In the genomic region with DNA sequence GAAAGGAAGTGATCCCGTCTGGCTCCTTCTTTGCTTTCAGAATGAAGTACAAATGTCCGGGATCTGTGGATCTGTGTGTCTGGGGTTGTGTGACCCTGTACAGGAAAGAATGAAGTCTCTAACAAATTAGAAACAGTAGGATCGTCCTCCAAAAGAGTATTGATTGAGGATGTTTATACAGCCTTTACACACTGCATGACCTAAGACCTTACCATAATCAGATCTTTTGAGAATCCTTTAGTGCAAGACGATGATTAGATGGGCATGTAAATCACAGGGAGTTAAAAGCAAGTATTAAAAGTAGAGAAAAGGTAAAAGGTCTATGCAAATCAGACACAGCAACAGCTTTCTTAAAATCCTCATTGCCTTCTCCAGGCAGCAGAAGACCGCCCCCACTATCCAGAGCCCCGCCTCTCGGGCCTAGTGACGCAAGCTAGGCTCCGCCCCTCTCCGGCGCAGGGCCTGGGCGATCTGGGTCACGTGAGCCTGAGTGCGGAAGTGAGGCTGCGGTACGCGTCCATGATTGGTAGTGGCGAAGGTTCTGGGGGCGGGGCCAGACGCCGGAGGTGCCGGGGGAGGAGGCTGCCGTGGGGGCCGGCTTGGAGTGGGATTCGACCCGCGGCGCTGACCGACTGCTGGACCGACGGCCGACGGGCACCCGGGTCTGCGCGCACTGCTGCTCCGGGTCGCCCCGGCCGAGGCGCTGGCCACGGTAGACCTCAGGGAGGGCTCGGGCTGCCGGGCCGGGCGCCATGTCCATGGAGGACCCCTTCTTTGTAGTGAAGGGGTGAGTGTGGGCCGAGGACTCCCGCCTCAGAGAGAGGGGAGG, we compare ENCODE assay signal across 8 mouse cellular contexts. TPM values are rescaled to one million over a fixed set of nuclear protein-coding genes. Genes with fewer than 3 reads are reported as not detected.
DNase-seq lines count a peak whose midpoint lies in the region; ATAC-seq and TF ChIP-seq lines count a peak whose summit lies in the region.

Gene Stx6, plus strand, starts transcription at position 575 of the 829 bp plus-strand sequence.

- peak within 1 kb of the TSS; percentile 67 for H3K27ac ChIP-seq in forebrain, postnatal 0 days (ENCODE audit: low read depth, low read length)
- peak within 1 kb of the TSS; percentile 91 for H3K27ac ChIP-seq in lung, embryonic 15.5 days

- peaks cover 11% of the 10 kb centered on the region; the same call in 1 of the 2 replicates for H3K27me3 ChIP-seq in G1E (ENCODE audit: insufficient read depth, low read length)
- H3K27me3 ChIP-seq in forebrain, postnatal 0 days (ENCODE audit: insufficient read depth, low read length): no peaks in the 10 kb centered on the region
- H3K27me3 ChIP-seq in lung, embryonic 15.5 days: no peaks in the 10 kb centered on the region

- no peaks in the 10 kb centered on the region for H3K9me3 ChIP-seq in G1E (replicated peaks)
- H3K9me3 ChIP-seq in forebrain, postnatal 0 days (ENCODE audit: low read length): no peaks in the 10 kb centered on the region
- no peaks in the 10 kb centered on the region for H3K9me3 ChIP-seq in lung, embryonic 15.5 days

- TF ChIP-seq CTCF in G1E (IDR thresholded peaks at IDR 0.05; ENCODE audit: low read depth, low read length): no peak
- no peak for TF ChIP-seq CTCF in forebrain, postnatal 0 days (IDR thresholded peaks at IDR 0.05; ENCODE audit: low read depth)

- peak within 1 kb of the TSS; percentile 73 for H3K4me2 ChIP-seq in forebrain, postnatal 0 days (ENCODE audit: low read depth)
- peak within 1 kb of the TSS; percentile 73 for H3K4me2 ChIP-seq in lung, embryonic 15.5 days

- H3K36me3 ChIP-seq in G1E (replicated peaks): peaks cover 3% of the 10 kb centered on the region
- H3K36me3 ChIP-seq in forebrain, postnatal 0 days (ENCODE audit: insufficient read depth): no peaks in the 10 kb centered on the region
- no peaks in the 10 kb centered on the region for H3K36me3 ChIP-seq in lung, embryonic 15.5 days

- H3K4me1 ChIP-seq in G1E (ENCODE audit: insufficient read depth, low read depth, low read length): peaks cover 24% of the 10 kb centered on the region
- H3K4me1 ChIP-seq in forebrain, postnatal 0 days (ENCODE audit: insufficient read depth): peaks cover 8% of the 10 kb centered on the region; the same call in 1 of the 2 replicates
- H3K4me1 ChIP-seq in lung, embryonic 15.5 days: peaks cover 11% of the 10 kb centered on the region; the same call in 1 of the 2 replicates

- DNase-seq in G1E (ENCODE audit: low spot score): peak; percentile 96
- DNase-seq in cerebellum, adult 18-20 months: peak; percentile 98 to 99
- DNase-seq in forebrain, postnatal 0 days: peak; percentile 99
- DNase-seq in heart, postnatal 4 days: peak; percentile 99
- DNase-seq in layer of hippocampus, adult 8-10 months (ENCODE audit: low spot score in 2 of 2): peak; percentile 96 to 97
- DNase-seq in ovary, adult 18-20 months (ENCODE audit: low spot score): peak; percentile 96
- peak; percentile 98 for DNase-seq in thymus, postnatal 0 days (ENCODE audit: low spot score)

- WGBS in forebrain, postnatal 0 days: 5% methylated on average over 48 of the region's 48 CpGs
- WGBS in lung, embryonic 15.5 days: 1% methylated on average over 48 of the region's 48 CpGs

- peak; percentile 100 for ATAC-seq in G1E (ENCODE audit: extremely low read depth, insufficient number of reproducible peaks, low FRiP score, poor library complexity, severe bottlenecking)
- peak; percentile 99 for ATAC-seq in forebrain, postnatal 0 days
- peak; percentile 99 for ATAC-seq in lung, embryonic 15.5 days (ENCODE audit: borderline replicate concordance, extremely low read depth, low FRiP score, low TSS enrichment)

- peak within 1 kb of the TSS; percentile 94 for H3K4me3 ChIP-seq in G1E (ENCODE audit: low read depth, low read length)
- peak within 1 kb of the TSS; percentile 54 for H3K4me3 ChIP-seq in forebrain, postnatal 0 days (ENCODE audit: low read depth, low read length)
- H3K4me3 ChIP-seq in lung, embryonic 15.5 days: peak within 1 kb of the TSS; percentile 99

- H3K9ac ChIP-seq in forebrain, postnatal 0 days: peak within 1 kb of the TSS; percentile 65
- peak within 1 kb of the TSS; percentile 85 for H3K9ac ChIP-seq in lung, embryonic 15.5 days

RNA-seq across cellular contexts. Expression of gene Stx6, which starts in this region (rescaled TPM):
- 27.5 and 46.3 TPM in 2 replicates for total RNA-seq in G1E (2014; fragmentation: Nextera tagmentation)
- 36.0 and 60.5 TPM in 2 replicates for total RNA-seq in G1E (2017)
- 117 and 160 TPM in 2 replicates for polyA plus RNA-seq in G1E (2012)
- 120 and 122 TPM in 2 replicates for total RNA-seq in forebrain, postnatal 0 days (2014; rRNA removed)
- 89.2 and 97.5 TPM in 2 replicates for polyA plus RNA-seq in forebrain, postnatal 0 days (2015; fragmentation: Nextera tagmentation; extraction: Ambion mirVana)
- 10 to 100 TPM; 53.0 to 56.5 TPM for total RNA-seq in heart, postnatal 4 days (2021)
- 100 to 1,000 TPM; 102 to 126 (median 112) TPM for total RNA-seq in layer of hippocampus, adult 8-10 months (2022)
- polyA plus RNA-seq in lung, embryonic 15.5 days (2015; fragmentation: Nextera tagmentation; extraction: Ambion mirVana): 81.5 and 87.2 TPM in 2 replicates
- 120 and 150 TPM in 2 replicates for polyA plus RNA-seq in thymus, postnatal 0 days (2015; fragmentation: Nextera tagmentation; extraction: Ambion mirVana)

Comparison
In these comparisons a context has a peak if more than half of its experiments do, and no peak if none do; other contexts are left out.
1. Peak in every context shown above with its lines: DNase-seq, ATAC-seq, H3K4me3 ChIP-seq and H3K27ac ChIP-seq.